Mouse (Mus musculus) spleen, adult 2 months (tissue): ENCODE measurements around the gene 1700069L16Rik.

ENCODE experiments used
- CTCF ChIP-seq: fragments of 200-500 bp; IDR thresholded peaks from 2 replicates; pipeline ENCODE4 v1.5.1; 2011; ENCODE audit warnings: mild to moderate bottlenecking, inconsistent platforms; ENCODE audit not compliant: insufficient read depth, insufficient read length, insufficient replicate concordance; ENCODE audit errors: extremely low read depth
- POLR2A ChIP-seq: fragments of 200-500 bp; IDR thresholded peaks from 2 replicates; pipeline ENCODE4 v1.6.1; 2011; ENCODE audit warnings: low read depth, low read length, inconsistent platforms

DNA sequence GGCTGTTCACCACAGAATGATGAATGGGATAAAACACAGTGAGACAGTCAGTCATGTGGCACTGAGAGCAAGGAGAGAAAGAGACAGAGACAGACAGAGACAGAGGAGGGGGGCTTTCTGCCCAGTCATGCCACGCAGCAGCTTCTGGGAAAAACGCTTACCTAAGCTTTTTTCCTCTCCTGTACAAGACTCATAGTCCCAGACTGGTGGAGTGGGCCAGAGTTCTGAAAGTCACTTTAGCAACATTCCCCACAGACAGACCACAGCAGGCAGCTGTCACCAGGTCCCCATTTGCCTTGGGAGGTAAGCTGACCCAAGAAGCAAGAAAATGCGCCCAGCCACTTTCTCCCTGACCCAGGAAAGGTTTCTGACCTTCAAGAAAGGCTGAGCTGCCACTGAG is 42.1 kb downstream of the 1700069L16Rik start:
- TF ChIP-seq CTCF (no peak), POLR2A (no peak)
